Mouse (Mus musculus): Measurements from ENCODE around the gene Zfp454. TPM values are rescaled to one million over a fixed set of nuclear protein-coding genes. Genes with fewer than 3 reads are reported as not detected.
A peak's percentile ranks its signal among the peaks of the same experiment; 100 is the strongest.

Zfp454 gene
- 17.3 and 19.3 TPM in 2 replicates for polyA plus RNA-seq (2016; fragmentation: Nextera tagmentation; extraction: Ambion mirVana)

DNA sequence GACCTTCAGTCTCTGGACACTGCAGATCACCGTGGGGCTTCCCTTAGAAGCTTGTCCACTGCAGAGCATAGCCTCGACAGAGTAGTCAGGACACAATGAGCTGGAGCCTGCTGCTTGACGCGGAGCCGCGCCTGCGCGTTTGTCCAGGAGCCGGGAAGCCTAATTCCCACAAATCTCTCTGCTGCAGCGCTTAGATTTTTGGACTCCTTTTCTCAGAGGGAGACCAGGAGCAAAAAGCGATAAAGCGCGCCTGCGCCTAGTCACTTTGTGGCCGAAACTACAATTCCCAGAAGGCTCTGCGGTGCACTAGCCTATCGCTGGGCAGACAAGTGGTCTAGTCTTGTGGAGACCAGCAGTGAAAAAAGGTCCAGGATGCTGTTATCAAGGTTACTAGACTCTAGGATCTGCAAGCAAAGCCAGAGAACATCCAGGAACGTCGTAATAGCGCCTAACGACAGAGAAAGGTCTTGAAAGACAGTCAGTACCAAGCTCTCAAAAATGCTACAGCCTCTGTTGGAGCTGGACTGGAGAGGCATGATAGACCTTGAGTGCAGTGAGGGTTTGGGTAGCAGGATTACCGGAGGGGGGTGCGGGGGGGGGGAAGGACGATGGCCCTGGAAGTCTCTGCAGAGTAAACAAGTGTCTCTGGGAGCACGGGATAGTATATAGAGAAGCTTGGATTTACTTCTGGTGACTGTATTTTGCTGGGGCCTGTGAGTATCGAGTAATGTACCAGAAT lies at the start of gene Zfp454:
Zfp454 (minus strand) TSS at position 262 of the 739 bp plus-strand sequence.
- Histone ChIP-seq H3K27ac (replicated peaks) (peak within 1 kb of the TSS; percentile 78), H3K36me3 (peaks cover 27% of the 10 kb centered on the region), H3K9me3 (peaks cover 4% of the 10 kb centered on the region; the same call in 1 of the 2 replicates), H3K4me3 (peak within 1 kb of the TSS; percentile 47), H3K27me3 (no peaks in the 10 kb centered on the region), H3K4me2 (replicated peaks) (peak within 1 kb of the TSS; percentile 75), H3K4me1 (peaks cover 15% of the 10 kb centered on the region), H3K9ac (replicated peaks) (peak within 1 kb of the TSS; percentile 65)
- WGBS: 6% methylated on average over 26 of the region's 26 CpGs
- ATAC-seq (ENCODE audit: low FRiP score, low read depth): peak; percentile 95

DNA sequence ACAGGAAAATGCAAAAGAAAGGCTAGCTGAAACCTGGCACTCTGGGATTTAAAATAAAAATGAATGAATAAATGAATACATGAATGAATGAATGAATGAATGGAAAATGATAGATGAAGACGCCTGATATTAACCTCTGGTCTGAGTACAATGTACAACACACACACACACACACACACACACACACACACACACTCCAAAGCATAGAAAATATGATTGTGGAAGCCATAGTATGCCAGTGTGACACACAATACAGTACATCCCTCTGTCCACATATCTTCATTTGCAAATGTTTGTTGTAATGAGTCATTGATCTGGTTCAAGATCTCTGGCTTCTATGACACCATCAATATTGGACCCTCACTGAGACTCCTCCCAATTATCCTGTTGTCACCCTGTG lies 44.6 kb upstream of the Zfp454 start:
- Histone ChIP-seq H3K27me3 (peaks cover 4% of the 10 kb centered on the region; the same call in 1 of the 2 replicates), H3K9ac (replicated peaks) (no peak overlapping the region), H3K9me3 (no peaks in the 10 kb centered on the region), H3K4me3 (no peak overlapping the region), H3K36me3 (no peaks in the 10 kb centered on the region), H3K27ac (replicated peaks) (peak overlapping the region; percentile 64), H3K4me1 (peaks cover 13% of the 10 kb centered on the region; the same call in 1 of the 2 replicates), H3K4me2 (replicated peaks) (peak overlapping the region; percentile 88)
- peak; percentile 57 for ATAC-seq (ENCODE audit: low FRiP score, low read depth)
- WGBS: 76% methylated on average over 1 of the region's 1 CpGs

DNA sequence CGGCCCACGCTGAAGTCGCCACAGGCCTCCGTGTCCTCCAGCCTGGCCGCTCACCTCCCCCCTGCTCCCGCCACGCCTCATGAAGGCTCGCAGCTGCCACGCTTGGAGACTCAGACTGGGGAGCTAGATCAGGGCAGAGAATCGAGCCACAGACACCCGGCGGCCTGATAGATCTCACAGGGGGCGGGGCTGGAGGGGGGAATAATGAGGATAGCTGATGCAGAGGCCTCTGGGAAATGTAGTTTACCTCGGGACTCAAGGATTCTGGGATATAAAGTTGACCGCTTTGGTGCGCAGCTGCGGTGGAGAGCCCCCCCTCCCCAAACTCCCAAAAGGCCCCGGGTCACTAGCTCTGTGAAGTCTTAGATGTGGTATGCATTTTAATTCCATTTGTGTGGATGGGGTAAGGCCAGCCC lies 44.0 kb upstream of the Zfp454 start, which contains the start of gene Zfp354b:
Zfp354b (minus strand) TSS at position 183 of the 416 bp plus-strand sequence.
- H3K27me3 ChIP-seq: peaks cover 4% of the 10 kb centered on the region; the same call in 1 of the 2 replicates
- ATAC-seq (ENCODE audit: low FRiP score, low read depth): peak; percentile 95
- no peaks in the 10 kb centered on the region for H3K9me3 ChIP-seq
- H3K4me3 ChIP-seq: peak within 1 kb of the TSS; percentile 58
- peak within 1 kb of the TSS; percentile 64 for H3K27ac ChIP-seq (replicated peaks)
- peak within 1 kb of the TSS; percentile 88 for H3K4me2 ChIP-seq (replicated peaks)
- no peaks in the 10 kb centered on the region for H3K36me3 ChIP-seq
- H3K9ac ChIP-seq (replicated peaks): peak within 1 kb of the TSS; percentile 70
- WGBS: 0% methylated on average over 18 of the region's 18 CpGs
- peaks cover 13% of the 10 kb centered on the region; the same call in 1 of the 2 replicates for H3K4me1 ChIP-seq

DNA sequence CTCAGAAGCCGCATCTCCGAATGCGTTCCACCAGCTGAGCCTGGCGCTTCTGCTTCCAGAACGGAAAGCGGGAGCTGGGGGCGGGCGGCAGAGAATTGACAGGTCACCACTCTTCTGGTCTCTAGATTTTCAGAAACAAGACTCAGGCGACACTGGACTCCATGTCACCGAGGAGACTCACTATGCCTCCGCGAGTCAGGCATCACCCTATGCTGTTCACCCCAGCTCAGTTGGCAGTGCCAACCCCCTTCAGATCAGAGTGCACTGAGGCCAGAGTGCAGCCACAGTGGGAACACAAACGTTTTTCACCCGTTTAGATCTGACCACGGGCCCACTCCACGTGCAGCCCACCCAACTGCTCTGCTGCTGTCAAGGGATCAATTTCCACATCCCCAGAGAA lies 43.6 kb upstream of the Zfp454 start:
- ATAC-seq (ENCODE audit: low FRiP score, low read depth): no peak; the same call in 1 of the 2 replicates
- H3K4me2 ChIP-seq (replicated peaks): peak overlapping the region; percentile 88
- peaks cover 13% of the 10 kb centered on the region; the same call in 1 of the 2 replicates for H3K4me1 ChIP-seq
- H3K27ac ChIP-seq (replicated peaks): peak overlapping the region; percentile 52
- H3K27me3 ChIP-seq: peaks cover 4% of the 10 kb centered on the region; the same call in 1 of the 2 replicates
- H3K9ac ChIP-seq (replicated peaks): peak overlapping the region; percentile 70
- no peaks in the 10 kb centered on the region for H3K9me3 ChIP-seq
- WGBS: 4% methylated on average over 16 of the region's 16 CpGs
- no peaks in the 10 kb centered on the region for H3K36me3 ChIP-seq
- H3K4me3 ChIP-seq: peak overlapping the region; percentile 58

DNA sequence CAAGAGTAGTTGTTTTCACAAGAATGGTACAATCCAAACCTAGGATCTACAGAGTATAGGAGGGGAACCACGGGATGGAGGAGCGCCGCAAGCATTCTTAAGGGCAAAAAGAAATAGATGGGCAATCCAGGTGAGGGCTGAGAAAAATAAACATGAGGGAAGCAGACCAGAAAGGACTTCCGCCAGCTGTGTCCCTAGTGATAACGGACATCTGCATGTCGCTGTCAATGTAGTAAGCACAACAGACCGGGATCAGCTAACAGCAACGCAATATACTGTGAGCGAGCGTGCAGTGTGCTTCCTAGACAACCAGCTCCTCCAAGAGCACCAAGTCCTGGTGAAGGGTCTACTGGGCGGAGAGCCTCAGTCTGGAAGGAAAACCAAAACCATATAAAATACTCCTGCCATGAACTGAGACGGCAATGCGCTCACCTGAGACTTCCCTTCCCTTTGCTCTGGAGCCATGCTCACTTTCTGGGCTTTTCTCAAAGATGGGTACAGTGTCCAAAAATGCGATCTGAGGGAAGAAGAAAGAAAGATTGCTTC lies 43.1 kb upstream of the Zfp454 start:
- H3K9ac ChIP-seq (replicated peaks): peak overlapping the region; percentile 70
- no peak for ATAC-seq (ENCODE audit: low FRiP score, low read depth)
- 36% methylated on average over 14 of the region's 14 CpGs for WGBS
- H3K27ac ChIP-seq (replicated peaks): peak overlapping the region; percentile 52; the same call in 1 of the 2 replicates
- no peaks in the 10 kb centered on the region for H3K9me3 ChIP-seq
- H3K4me2 ChIP-seq (replicated peaks): peak overlapping the region; percentile 88
- H3K27me3 ChIP-seq: peaks cover 4% of the 10 kb centered on the region; the same call in 1 of the 2 replicates
- H3K4me1 ChIP-seq: peaks cover 13% of the 10 kb centered on the region; the same call in 1 of the 2 replicates
- peak overlapping the region; percentile 58 for H3K4me3 ChIP-seq
- no peaks in the 10 kb centered on the region for H3K36me3 ChIP-seq

DNA sequence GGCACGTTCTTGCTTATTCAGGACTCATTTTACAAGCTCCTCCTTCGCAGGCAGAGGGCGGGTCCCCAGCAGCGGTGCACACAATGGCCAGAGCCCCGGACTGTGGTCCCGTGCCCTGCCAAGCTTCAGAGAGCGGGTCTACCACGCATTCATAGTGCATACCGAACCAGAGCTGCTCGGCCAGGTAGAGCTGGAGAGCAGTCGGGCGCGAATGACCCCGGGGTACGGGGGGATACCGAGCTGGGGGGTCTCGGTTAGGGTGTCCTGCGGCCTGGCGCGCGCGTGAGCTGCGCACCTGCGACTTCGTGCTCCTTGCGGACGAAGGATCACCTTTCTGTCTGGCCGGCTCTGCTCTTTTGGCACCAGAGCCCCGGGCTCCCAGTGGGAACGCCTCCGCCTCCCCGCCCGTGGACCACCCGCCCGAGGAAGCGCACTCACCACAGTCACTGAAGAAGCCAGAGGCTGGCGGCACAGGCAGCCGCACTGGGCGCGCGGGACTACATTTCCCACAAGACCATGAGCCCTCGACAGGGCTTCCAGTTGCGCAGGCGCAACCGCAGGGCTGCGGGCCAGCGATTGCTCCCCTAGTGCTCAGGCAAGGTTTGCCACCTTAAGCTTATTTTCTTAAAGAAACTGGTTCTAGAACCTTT lies 28.3 kb upstream of the Zfp454 start, which contains the start of gene Zfp2:
Zfp2 (minus strand) TSS at position 495 of the 650 bp plus-strand sequence.
- Histone ChIP-seq H3K9ac (replicated peaks) (peak within 1 kb of the TSS; percentile 92), H3K4me1 (peaks cover 3% of the 10 kb centered on the region; the same call in 1 of the 2 replicates), H3K27me3 (no peaks in the 10 kb centered on the region), H3K4me3 (peak within 1 kb of the TSS; percentile 83), H3K36me3 (peaks cover 33% of the 10 kb centered on the region), H3K9me3 (peaks cover 23% of the 10 kb centered on the region), H3K27ac (replicated peaks) (peak within 1 kb of the TSS; percentile 81), H3K4me2 (replicated peaks) (peak within 1 kb of the TSS; percentile 48)
- ATAC-seq (ENCODE audit: low FRiP score, low read depth): peak; percentile 98
- WGBS: under 1% methylated on average over 47 of the region's 47 CpGs

DNA sequence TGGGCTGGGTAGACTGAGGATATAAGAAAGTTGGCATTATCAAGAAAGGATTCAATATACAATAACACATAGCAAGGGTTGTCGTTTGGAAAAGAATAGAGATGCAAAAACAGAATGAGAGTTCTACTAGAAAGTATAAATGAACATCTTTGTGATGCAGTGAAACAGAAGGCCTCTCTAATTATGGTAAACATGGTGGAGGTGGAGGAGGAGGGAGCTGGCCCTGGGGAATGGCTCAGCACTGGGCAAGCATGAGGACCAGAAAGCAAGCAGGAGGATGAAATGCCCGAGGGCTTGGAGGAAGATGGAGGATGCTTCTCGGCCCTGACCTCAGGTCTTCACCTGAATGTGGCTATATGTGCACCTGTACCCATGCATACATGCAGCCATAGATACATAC lies 27.0 kb upstream of the Zfp454 start:
- peaks cover 3% of the 10 kb centered on the region; the same call in 1 of the 2 replicates for H3K4me1 ChIP-seq
- H3K9ac ChIP-seq (replicated peaks): no peak overlapping the region
- H3K4me3 ChIP-seq: no peak overlapping the region
- H3K27me3 ChIP-seq: no peaks in the 10 kb centered on the region
- no peak overlapping the region for H3K4me2 ChIP-seq (replicated peaks)
- ATAC-seq (ENCODE audit: low FRiP score, low read depth): no peak
- H3K27ac ChIP-seq (replicated peaks): no peak overlapping the region
- H3K36me3 ChIP-seq: peaks cover 46% of the 10 kb centered on the region
- 91% methylated on average over 3 of the region's 3 CpGs for WGBS
- peaks cover 23% of the 10 kb centered on the region for H3K9me3 ChIP-seq

DNA sequence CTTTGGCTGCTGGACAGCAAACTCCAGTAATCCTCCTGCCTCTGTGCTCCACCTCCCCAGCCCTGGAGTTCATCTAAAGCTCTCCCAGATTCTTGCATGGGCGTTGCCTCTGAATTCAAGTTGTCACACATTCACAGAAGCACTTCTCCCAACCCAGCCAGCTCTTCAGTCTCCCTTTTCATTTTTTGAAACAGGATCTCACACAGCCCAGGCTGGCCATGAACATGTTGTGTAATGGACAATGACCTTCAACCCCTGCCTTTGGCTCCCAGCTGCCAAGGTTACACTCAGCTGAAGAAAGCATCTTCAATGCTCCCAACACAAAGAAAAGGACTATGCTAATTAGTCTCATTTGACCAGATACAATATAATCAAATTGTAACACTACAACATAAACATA lies 25.9 kb upstream of the Zfp454 start:
- WGBS: 93% methylated on average over 1 of the region's 1 CpGs
- no peak overlapping the region for H3K27ac ChIP-seq (replicated peaks)
- no peak overlapping the region for H3K9ac ChIP-seq (replicated peaks)
- peaks cover 58% of the 10 kb centered on the region for H3K36me3 ChIP-seq
- H3K9me3 ChIP-seq: peaks cover 28% of the 10 kb centered on the region
- H3K4me1 ChIP-seq: peaks cover 3% of the 10 kb centered on the region; the same call in 1 of the 2 replicates
- H3K27me3 ChIP-seq: no peaks in the 10 kb centered on the region
- no peak overlapping the region for H3K4me3 ChIP-seq
- ATAC-seq (ENCODE audit: low FRiP score, low read depth): no peak
- no peak overlapping the region for H3K4me2 ChIP-seq (replicated peaks)

DNA sequence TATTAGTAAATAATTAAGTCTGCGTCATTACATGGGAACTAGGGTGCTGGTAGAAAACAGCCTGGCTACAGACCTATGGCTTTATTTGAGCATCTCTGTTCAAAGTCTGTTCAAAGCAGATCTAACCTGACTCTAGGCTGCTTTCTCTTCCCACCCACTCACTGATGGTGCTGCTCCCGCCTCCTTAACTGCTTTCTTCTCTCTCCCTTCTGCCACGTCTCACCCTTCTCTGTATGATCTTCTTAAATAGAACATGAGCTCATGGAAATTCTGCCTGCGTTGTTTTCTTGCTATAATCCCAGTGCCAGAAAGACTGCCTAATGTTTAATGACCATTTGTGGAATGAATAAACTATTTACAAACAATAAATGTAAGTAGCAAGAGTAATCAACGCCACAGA lies 20.7 kb upstream of the Zfp454 start:
- no peak for ATAC-seq (ENCODE audit: low FRiP score, low read depth)
- Histone ChIP-seq H3K4me1 (no peaks in the 10 kb centered on the region), H3K4me3 (no peak overlapping the region), H3K9ac (replicated peaks) (no peak overlapping the region), H3K4me2 (replicated peaks) (no peak overlapping the region), H3K27me3 (no peaks in the 10 kb centered on the region), H3K27ac (replicated peaks) (no peak overlapping the region), H3K36me3 (peaks cover 99% of the 10 kb centered on the region), H3K9me3 (peaks cover 60% of the 10 kb centered on the region)
- WGBS: 85% methylated on average over 5 of the region's 5 CpGs

DNA sequence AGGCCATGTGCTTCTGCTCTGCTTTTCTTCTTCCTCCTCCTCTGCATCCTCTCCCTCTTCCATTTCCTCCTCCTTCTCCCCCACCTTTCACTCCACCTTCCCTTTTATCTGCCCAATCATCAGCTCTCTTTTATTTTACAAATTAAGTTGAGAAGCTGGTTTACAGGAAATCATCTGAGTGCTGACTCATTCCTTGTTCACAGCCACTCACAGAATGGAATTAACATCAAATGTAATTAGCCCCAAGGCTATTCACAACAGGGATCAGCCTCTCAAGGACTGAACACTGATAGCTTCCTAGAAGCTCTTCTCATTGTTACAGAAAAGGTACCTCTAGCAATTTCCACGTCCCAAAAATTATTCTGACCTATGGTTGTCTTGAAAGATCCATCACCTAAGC lies 9.9 kb upstream of the Zfp454 start:
- WGBS: 85% methylated on average over 1 of the region's 1 CpGs
- ATAC-seq (ENCODE audit: low FRiP score, low read depth): no peak
- Histone ChIP-seq H3K4me2 (replicated peaks) (no peak overlapping the region), H3K9ac (replicated peaks) (no peak overlapping the region), H3K4me1 (no peaks in the 10 kb centered on the region), H3K27me3 (no peaks in the 10 kb centered on the region), H3K4me3 (no peak overlapping the region), H3K9me3 (peaks cover 73% of the 10 kb centered on the region), H3K27ac (replicated peaks) (no peak overlapping the region), H3K36me3 (peaks cover 47% of the 10 kb centered on the region)

DNA sequence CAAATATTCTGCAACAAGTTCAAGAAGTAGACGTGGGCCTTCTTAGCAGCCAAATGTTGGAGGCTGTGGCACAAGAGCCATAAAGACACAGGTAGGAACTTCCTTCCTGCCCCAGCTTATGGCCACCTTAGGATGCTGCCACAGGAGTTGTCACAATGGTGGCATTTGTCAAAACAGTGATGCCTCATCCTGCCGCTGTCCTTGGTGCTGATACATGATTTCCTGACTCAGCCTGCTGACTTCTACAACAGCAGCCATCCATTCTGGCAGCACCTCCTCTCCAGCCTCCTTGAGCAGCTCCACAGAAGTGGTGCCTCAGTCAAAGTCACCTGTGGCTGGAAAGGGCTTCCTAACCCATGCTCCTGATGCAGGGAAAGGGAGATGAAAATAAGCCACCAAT lies 5.0 kb upstream of the Zfp454 start:
- H3K9me3 ChIP-seq: peaks cover 29% of the 10 kb centered on the region
- no peak overlapping the region for H3K27ac ChIP-seq (replicated peaks)
- H3K27me3 ChIP-seq: no peaks in the 10 kb centered on the region
- H3K4me1 ChIP-seq: peaks cover 3% of the 10 kb centered on the region
- ATAC-seq (ENCODE audit: low FRiP score, low read depth): no peak
- H3K36me3 ChIP-seq: peaks cover 7% of the 10 kb centered on the region; the same call in 1 of the 2 replicates
- H3K4me3 ChIP-seq: no peak overlapping the region
- no peak overlapping the region for H3K4me2 ChIP-seq (replicated peaks)
- WGBS: 58% methylated on average over 2 of the region's 2 CpGs
- H3K9ac ChIP-seq (replicated peaks): no peak overlapping the region

All from midbrain, embryonic 12.5 days (tissue).